Mouse (Mus musculus): ENCODE measurements around the gene Fam20c. TPM values are rescaled to one million over a fixed set of nuclear protein-coding genes. Genes with fewer than 3 reads are reported as not detected.

The Fam20c gene
- polyA plus RNA-seq, 1 experiment from 2014 or later = 57.9 TPM

DNA sequence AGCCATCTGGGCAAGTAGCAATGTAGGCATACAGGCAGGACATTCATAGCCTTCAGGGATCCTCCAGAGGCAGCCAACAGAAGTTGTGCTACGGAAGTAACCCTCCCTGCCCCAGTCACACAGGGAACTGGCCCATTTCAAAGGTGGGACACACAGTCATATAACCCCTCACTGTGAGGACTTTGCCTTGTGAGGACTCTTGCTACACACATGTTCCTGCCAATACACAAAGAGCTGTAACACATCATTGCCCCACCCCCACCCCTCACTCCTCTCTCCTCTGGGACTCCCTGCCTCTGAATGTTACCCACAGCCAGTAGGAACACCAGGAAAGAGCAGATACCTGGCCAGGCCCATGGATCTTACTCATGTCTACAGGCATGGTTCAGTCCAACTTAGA, 28.4 kb downstream of the Fam20c start:
- WGBS = 83% methylated on average over 1 of the region's 1 CpGs
- Histone ChIP-seq H3K4me2 (no peak overlapping the region), H3K4me3 (replicated peaks) (no peak overlapping the region), H3K9ac (replicated peaks) (no peak overlapping the region), H3K27ac (replicated peaks) (no peak overlapping the region), H3K27me3 (replicated peaks) (no peaks in the 10 kb centered on the region), H3K9me3 (replicated peaks) (no peaks in the 10 kb centered on the region), H3K36me3 (peaks cover 15% of the 10 kb centered on the region), H3K4me1 (peaks cover 40% of the 10 kb centered on the region)
- no peak for ATAC-seq (ENCODE audit: low FRiP score)

DNA sequence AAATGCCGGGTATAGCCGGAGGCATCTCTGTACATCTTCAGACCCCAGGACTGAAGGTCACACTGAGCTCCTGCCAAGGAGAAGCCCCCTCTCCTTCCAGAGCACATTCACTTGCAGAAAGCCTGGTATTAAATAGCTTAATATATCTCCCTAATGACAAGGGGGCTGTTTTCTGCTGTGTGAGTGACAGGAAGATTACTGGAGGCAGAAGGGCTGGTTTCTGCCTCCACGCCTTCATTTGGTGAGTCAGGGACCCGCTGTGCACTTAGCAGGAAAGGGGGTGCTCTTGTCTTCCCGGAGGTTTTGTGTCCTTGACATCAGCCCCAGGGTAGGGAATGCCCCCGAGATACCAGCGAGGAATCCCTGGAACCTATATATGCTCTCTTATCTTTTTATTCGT, 28.9 kb downstream of the Fam20c start:
- peaks cover 42% of the 10 kb centered on the region for H3K4me1 ChIP-seq
- ATAC-seq (ENCODE audit: low FRiP score) = no peak
- no peak overlapping the region for H3K27ac ChIP-seq (replicated peaks)
- H3K9me3 ChIP-seq (replicated peaks) = no peaks in the 10 kb centered on the region
- no peak overlapping the region for H3K4me3 ChIP-seq (replicated peaks)
- no peak overlapping the region for H3K9ac ChIP-seq (replicated peaks)
- no peaks in the 10 kb centered on the region for H3K27me3 ChIP-seq (replicated peaks)
- H3K36me3 ChIP-seq = peaks cover 15% of the 10 kb centered on the region
- 86% methylated on average over 8 of the region's 8 CpGs for WGBS
- H3K4me2 ChIP-seq = no peak overlapping the region

DNA sequence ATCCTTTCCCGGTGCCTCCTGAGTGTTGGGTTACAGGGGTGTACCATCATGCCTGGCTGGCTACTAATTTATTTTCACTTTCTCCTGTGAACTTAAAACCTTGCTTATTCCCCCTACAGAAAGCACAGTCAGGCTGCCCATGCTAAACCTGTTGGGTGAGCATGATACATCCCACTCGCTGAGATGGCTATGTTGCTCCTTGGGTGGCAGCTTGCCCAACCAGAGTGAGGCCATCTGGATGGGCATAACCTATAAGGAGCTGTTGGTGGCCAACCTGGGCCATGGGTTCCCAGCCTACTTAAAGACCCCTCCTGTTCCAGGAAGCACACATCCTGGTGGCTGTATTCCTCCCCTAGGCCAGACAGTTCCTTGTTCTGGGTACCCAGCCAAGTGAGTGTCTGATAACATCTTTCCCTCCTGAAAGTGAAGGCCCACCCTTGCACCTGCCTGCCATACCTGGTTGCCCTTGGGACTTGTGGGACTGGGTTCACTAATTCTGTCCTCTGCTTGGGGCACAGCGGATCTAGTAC, 31.7 kb downstream of the Fam20c start:
- no peak overlapping the region for H3K4me2 ChIP-seq
- ATAC-seq (ENCODE audit: low FRiP score) = no peak
- H3K4me3 ChIP-seq (replicated peaks) = no peak overlapping the region
- H3K4me1 ChIP-seq = peaks cover 24% of the 10 kb centered on the region
- 95% methylated on average over 3 of the region's 3 CpGs for whole genome bisulfite sequencing
- no peaks in the 10 kb centered on the region for H3K9me3 ChIP-seq (replicated peaks)
- H3K27me3 ChIP-seq (replicated peaks) = no peaks in the 10 kb centered on the region
- peaks cover 19% of the 10 kb centered on the region for H3K36me3 ChIP-seq
- H3K9ac ChIP-seq (replicated peaks) = no peak overlapping the region
- no peak overlapping the region for H3K27ac ChIP-seq (replicated peaks)

DNA sequence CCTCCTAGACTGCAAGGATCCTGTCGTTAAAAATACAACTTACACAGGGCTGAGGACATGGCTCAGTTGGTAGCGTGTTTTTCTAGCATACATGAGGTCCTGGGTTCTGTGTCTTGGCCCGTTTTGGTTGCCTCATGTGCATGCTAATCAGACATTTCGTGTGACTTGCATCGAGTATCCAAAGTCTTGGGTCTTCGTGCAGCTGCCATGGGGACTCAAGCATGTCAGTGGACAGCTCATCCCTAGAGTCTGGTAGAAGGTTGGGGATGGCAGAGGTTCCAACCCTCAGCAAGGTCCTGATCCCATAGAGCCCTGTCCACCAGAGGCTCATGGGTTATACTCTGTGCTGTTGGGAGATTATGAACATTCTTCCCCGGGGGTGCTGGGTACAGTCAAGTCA, 33.3 kb downstream of the Fam20c start:
- Histone ChIP-seq H3K27ac (replicated peaks) (no peak overlapping the region), H3K9ac (replicated peaks) (no peak overlapping the region), H3K36me3 (peaks cover 24% of the 10 kb centered on the region), H3K4me3 (replicated peaks) (no peak overlapping the region), H3K4me1 (peaks cover 21% of the 10 kb centered on the region), H3K4me2 (no peak overlapping the region), H3K27me3 (replicated peaks) (no peaks in the 10 kb centered on the region), H3K9me3 (replicated peaks) (no peaks in the 10 kb centered on the region)
- ATAC-seq (ENCODE audit: low FRiP score) = no peak
- 87% methylated on average over 7 of the region's 7 CpGs for WGBS

DNA sequence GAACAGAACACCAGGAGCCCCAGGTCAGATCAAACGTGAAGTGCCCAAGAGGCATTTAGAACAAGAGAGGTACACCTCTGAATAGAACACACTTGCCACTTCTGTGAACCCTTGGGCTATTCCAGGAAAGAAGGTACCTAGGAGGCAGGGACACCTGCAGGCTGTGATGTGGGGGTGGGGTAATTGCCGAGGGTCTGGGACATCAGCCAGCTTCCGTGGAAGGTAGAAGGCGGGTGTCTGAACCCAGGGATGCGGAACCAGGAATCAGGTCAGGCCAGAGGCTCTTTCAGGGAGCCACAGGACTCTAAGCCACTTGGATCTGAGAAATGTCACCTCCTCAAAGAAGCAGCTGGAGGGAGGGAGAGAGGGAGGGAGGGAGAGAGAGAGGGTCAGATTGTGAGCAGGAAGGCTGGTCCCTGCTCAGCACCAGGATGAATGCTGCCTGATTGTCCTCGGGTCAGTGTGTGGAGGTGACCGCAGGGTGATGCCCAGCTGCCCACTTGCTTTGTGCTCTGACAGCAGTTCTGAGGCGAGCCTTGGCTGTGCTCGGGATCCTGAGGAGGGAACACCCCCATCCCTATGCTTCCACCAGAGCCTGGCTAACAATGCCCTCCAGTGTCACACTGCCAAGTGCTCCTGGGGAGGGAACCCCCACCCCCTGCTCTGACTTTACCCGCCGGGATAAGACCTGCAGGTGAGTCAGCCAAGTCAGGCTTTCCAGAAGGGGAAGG, 34.3 kb downstream of the Fam20c start:
- Histone ChIP-seq H3K27ac (replicated peaks) (0 out of 2 replicates have a peak overlapping the region, but pooled peaks have one; percentile 13), H3K36me3 (peaks cover 33% of the 10 kb centered on the region), H3K27me3 (replicated peaks) (no peaks in the 10 kb centered on the region), H3K9ac (replicated peaks) (no peak overlapping the region), H3K9me3 (replicated peaks) (no peaks in the 10 kb centered on the region), H3K4me3 (replicated peaks) (no peak overlapping the region), H3K4me2 (no peak overlapping the region), H3K4me1 (peaks cover 15% of the 10 kb centered on the region)
- WGBS = 56% methylated on average over 11 of the region's 11 CpGs
- ATAC-seq (ENCODE audit: low FRiP score) = no peak

DNA sequence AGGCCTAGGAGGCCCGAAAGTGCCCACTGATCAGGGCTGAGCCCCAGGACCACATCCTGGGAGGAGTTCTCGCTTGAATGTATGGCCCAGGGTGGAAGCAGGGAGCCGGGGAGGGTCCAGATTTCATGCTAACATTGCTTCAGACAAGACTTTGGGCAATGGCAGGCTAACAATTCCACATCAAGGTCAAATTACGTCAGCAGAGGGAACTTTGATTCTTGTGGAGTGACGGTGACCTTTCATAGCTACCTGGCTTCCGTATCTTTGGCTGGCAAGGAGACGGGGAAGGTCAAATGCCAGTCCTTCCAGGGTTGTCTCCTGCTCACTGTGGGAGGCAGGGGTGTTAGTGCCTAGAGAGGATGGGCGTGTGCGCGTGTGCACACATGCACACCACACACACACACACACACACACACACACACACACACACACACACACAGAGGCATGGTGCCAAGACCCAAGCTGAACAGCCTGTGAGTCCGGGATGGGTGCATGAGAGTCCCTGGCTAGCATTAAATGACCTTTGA, 36.7 kb downstream of the Fam20c start:
- whole genome bisulfite sequencing = 92% methylated on average over 11 of the region's 11 CpGs
- Histone ChIP-seq H3K36me3 (peaks cover 57% of the 10 kb centered on the region), H3K4me3 (replicated peaks) (no peak overlapping the region), H3K9ac (replicated peaks) (no peak overlapping the region), H3K4me2 (no peak overlapping the region), H3K9me3 (replicated peaks) (no peaks in the 10 kb centered on the region), H3K27me3 (replicated peaks) (no peaks in the 10 kb centered on the region), H3K4me1 (peaks cover 15% of the 10 kb centered on the region; the same call in 1 of the 2 replicates), H3K27ac (replicated peaks) (no peak overlapping the region)
- no peak for ATAC-seq (ENCODE audit: low FRiP score)

DNA sequence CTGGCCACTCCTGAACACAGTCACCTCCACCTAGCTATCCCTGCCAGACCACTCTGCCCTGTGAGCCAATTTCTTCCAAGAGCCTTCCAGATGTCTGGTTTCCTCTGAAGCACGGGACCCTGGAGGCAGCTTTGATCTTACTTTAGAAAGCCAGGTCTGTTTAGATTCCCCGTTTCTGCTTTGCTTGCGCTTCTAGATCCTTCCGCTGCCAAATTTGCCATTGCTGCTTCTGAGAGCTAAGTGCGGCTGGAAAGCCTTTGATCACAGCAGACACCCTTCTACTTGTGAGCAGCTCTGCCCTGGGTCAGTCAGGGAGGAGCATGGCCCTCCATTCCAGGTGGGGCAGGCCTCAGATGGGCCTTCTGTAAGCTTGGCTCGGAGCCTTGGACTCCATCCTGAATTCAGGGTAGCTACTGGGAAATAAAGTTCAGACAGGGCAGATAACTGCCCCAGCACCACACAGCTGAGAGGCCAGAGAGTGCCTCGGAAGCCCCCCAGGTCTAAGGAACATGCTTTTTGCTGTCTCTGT, 47.3 kb downstream of the Fam20c start:
- Histone ChIP-seq H3K4me2 (no peak overlapping the region), H3K36me3 (peaks cover 58% of the 10 kb centered on the region), H3K9me3 (replicated peaks) (no peaks in the 10 kb centered on the region), H3K27ac (replicated peaks) (0 out of 2 replicates have a peak overlapping the region, but pooled peaks have one; percentile 13), H3K4me3 (replicated peaks) (no peak overlapping the region), H3K4me1 (no peaks in the 10 kb centered on the region; the same call in none of the 2 replicates), H3K27me3 (replicated peaks) (no peaks in the 10 kb centered on the region), H3K9ac (replicated peaks) (no peak overlapping the region)
- 69% methylated on average over 7 of the region's 7 CpGs for WGBS
- ATAC-seq (ENCODE audit: low FRiP score) = no peak

DNA sequence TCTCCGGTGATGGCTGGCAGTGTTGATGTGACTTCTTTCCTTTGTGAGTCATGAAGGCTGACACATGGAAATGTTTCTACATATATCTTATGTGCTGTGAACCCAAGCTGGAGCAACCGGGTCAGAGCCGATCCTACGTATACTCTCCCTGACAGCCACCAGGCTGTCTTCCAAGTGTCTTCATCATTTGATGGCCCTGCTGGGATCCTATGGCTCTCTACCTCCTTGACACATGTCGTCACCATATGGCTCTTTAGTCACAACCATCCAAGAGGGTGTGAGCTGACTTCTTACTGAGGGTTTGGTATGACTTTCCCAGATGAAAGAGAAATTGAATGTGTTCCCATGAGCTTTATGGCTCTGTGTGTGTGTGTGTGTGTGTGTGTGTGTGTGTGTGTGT, 50.0 kb downstream of the Fam20c start:
- no peak for ATAC-seq (ENCODE audit: low FRiP score)
- WGBS = 82% methylated on average over 5 of the region's 5 CpGs

DNA sequence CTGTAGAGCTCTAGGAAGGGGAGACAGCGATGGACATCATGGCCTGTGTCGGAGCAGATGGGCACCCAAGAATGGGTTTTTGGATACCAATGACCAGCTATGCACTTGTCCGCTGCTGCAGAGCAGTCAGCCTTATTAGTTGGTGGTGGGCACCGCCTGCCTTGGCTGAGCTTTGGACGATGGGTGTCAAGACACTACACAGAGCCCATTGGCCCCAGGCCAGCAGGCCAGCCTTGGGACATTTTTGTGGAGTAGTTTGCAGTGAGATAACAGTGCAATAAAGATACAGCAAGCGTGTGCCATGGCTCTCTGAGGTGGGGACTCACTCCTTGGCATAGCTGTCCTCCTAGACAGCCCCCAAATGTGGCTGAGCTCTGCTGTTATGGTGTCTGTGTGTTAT, 55.5 kb downstream of the Fam20c start:
- H3K27me3 ChIP-seq (replicated peaks) = no peaks in the 10 kb centered on the region
- H3K27ac ChIP-seq (replicated peaks) = no peak overlapping the region
- H3K36me3 ChIP-seq = peaks cover 51% of the 10 kb centered on the region
- H3K4me1 ChIP-seq = no peaks in the 10 kb centered on the region
- no peak overlapping the region for H3K9ac ChIP-seq (replicated peaks)
- no peak for ATAC-seq (ENCODE audit: low FRiP score)
- no peak overlapping the region for H3K4me3 ChIP-seq (replicated peaks)
- no peak overlapping the region for H3K4me2 ChIP-seq
- 83% methylated on average over 6 of the region's 6 CpGs for WGBS
- H3K9me3 ChIP-seq (replicated peaks) = no peaks in the 10 kb centered on the region

More for the DNA sequence above, 50.0 kb downstream of the Fam20c start:
- Histone ChIP-seq H3K36me3 (peaks cover 57% of the 10 kb centered on the region), H3K4me1 (no peaks in the 10 kb centered on the region; the same call in none of the 2 replicates), H3K27ac (replicated peaks) (no peak overlapping the region), H3K4me2 (no peak overlapping the region), H3K9me3 (replicated peaks) (no peaks in the 10 kb centered on the region), H3K9ac (replicated peaks) (no peak overlapping the region), H3K4me3 (replicated peaks) (no peak overlapping the region), H3K27me3 (replicated peaks) (no peaks in the 10 kb centered on the region)

DNA sequence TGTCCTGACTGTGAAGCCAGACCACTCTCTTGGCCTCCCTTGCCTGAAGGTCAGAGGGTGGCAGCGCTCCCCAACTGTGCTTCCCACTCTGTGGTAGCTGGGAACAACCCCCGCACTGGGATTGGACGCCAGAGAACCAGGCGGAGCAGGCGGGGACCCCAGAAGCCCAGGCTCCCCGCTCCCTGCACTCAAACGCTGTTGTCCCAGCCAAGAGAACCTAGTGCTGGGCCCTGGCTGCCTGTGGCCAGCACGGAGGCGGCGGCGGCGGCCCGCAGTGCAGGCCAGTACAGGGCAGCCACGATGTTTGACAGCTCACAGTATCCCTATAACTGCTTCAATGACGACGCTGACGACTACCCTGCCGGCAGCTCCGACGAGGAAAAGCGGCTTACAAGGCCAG, 65.5 kb downstream of the Fam20c start, which contains the start of gene Gm5294:
Gm5294 (plus strand) TSS at position 301 of the 400 bp plus-strand sequence.
- Histone ChIP-seq H3K9me3 (replicated peaks) (no peaks in the 10 kb centered on the region), H3K4me3 (replicated peaks) (peak within 1 kb of the TSS; percentile 25), H3K27ac (replicated peaks) (no peak within 1 kb of the TSS), H3K4me1 (peaks cover 12% of the 10 kb centered on the region), H3K9ac (replicated peaks) (peak within 1 kb of the TSS; percentile 7; the same call in 1 of the 2 replicates), H3K27me3 (replicated peaks) (peaks cover 52% of the 10 kb centered on the region), H3K36me3 (no peaks in the 10 kb centered on the region), H3K4me2 (peak within 1 kb of the TSS; percentile 55)
- WGBS = 8% methylated on average over 21 of the region's 21 CpGs
- ATAC-seq (ENCODE audit: low FRiP score) = no peak

DNA sequence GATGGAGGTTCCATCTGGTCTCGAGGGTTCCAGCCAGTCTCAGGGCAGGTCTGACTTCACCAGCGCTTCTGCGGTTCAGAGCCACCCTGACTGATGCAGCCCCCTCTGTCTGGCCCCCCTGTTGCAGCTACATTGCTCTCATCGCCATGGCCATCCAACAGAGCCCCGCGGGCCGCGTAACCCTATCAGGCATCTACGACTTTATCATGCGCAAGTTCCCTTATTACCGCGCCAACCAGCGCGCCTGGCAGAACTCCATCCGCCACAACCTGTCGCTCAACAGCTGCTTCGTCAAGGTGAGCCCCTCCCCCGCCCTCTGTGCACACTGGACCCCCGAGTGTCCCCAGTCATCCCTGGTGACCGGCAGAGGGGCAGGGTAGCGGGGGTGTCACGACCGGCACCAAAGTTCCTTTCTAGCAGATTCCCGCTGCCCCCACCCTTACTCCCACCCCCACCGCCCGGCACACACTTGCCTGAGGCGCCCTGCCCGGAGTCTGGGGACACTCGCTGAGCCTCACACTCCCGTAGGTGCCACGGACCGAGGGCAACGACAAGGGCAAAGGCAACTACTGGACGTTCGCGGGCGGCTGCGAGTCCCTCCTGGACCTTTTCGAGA, 66.5 kb downstream of the Fam20c start:
- H3K4me1 ChIP-seq = peaks cover 12% of the 10 kb centered on the region
- H3K4me2 ChIP-seq = peak overlapping the region; percentile 55
- no peaks in the 10 kb centered on the region for H3K36me3 ChIP-seq
- H3K9me3 ChIP-seq (replicated peaks) = no peaks in the 10 kb centered on the region
- H3K4me3 ChIP-seq (replicated peaks) = peak overlapping the region; percentile 25
- ATAC-seq (ENCODE audit: low FRiP score) = no peak
- H3K27me3 ChIP-seq (replicated peaks) = peaks cover 52% of the 10 kb centered on the region
- H3K9ac ChIP-seq (replicated peaks) = peak overlapping the region; percentile 7; the same call in 1 of the 2 replicates
- WGBS = 2% methylated on average over 39 of the region's 39 CpGs
- no peak overlapping the region for H3K27ac ChIP-seq (replicated peaks)
